Mouse (Mus musculus) lung, embryonic 14.5 days (tissue): ENCODE data around the gene Gjc1. TPM values are rescaled to one million over a fixed set of nuclear protein-coding genes. Genes with fewer than 3 reads are reported as not detected.
A peak's percentile ranks its signal among the peaks of the same experiment; 100 is the strongest.

ENCODE experiments used
- ATAC-seq: fragments of 200-750 bp; cut with Nextera tagmentation; 2 replicates; pipeline ENCODE4 v1.8.0; 2017; ENCODE audit warnings: mild to moderate bottlenecking, moderate TSS enrichment, moderate library complexity; ENCODE audit not compliant: insufficient read depth
- DNase-seq: peaks from one replicate; pipeline ENCODE4 v3.0.0-alpha.2; 2015
- H3K27ac ChIP-seq: fragments of 300-500 bp; sonication (generic); 2 replicates; pipeline ENCODE4 v1.5.1; 2014; ENCODE audit warnings: low read depth, mild to moderate bottlenecking, moderate library complexity
- H3K27me3 ChIP-seq: fragments of 300-500 bp; sonication (generic); 2 replicates; pipeline ENCODE4 v1.6.1; 2014; ENCODE audit warnings: low read length, control low read depth; ENCODE audit not compliant: insufficient read depth
- H3K36me3 ChIP-seq: fragments of 300-500 bp; sonication (generic); 2 replicates; pipeline ENCODE4 v1.6.1; 2014; ENCODE audit warnings: control low read depth; ENCODE audit not compliant: insufficient read depth
- H3K4me1 ChIP-seq: fragments of 300-500 bp; sonication (generic); 2 replicates; pipeline ENCODE4 v1.6.1; 2014; ENCODE audit warnings: antibody characterized with exemption, control low read depth; ENCODE audit not compliant: insufficient read depth
- H3K4me2 ChIP-seq: fragments of 300-500 bp; sonication (generic); 2 replicates; pipeline ENCODE4 v1.6.1; 2014; ENCODE audit warnings: mild to moderate bottlenecking
- H3K4me3 ChIP-seq: fragments of 300-500 bp; sonication (generic); 2 replicates; pipeline ENCODE4 v1.5.1; 2014; ENCODE audit warnings: low read depth, low read length
- H3K9ac ChIP-seq: fragments of 300-500 bp; sonication (generic); 2 replicates; pipeline ENCODE4 v1.6.1; 2014
- H3K9me3 ChIP-seq: fragments of 300-500 bp; sonication (generic); 2 replicates; pipeline ENCODE4 v1.6.1; 2016; ENCODE audit warnings: low read depth, low read length, control low read depth
- CTCF ChIP-seq: IDR thresholded peaks from 2 replicates; pipeline ENCODE4 v1.5.1; 2016; ENCODE audit warnings: antibody characterized with exemption, low read depth
- WGBS: fragments of 180-500 bp; shearing (Covaris S2); extraction: QIAGEN DNeasy Blood & Tissue Kit; methylation state at CpG from one replicate; pipeline ENCODE4 v1.1.7; 2014; 5-methylcytosine and 5-hydroxymethylcytosine counted together
- polyA plus RNA-seq: library from polyadenylated mRNA; unstranded; fragments of >200 nt; fragmentation: Nextera tagmentation; extraction: Ambion mirVana; gene quantifications from 2 replicates; pipeline ENCODE4 v1.2.1, GENCODE M21; 2014

The Gjc1 gene
- 78.1 and 80.7 TPM in 2 replicates for polyA plus RNA-seq

- Histone ChIP-seq H3K27me3 (no peaks in the 10 kb centered on the region), H3K4me3 (peak within 1 kb of the TSS; percentile 91), H3K4me2 (peak within 1 kb of the TSS; percentile 75), H3K9me3 (no peaks in the 10 kb centered on the region), H3K27ac (peak within 1 kb of the TSS; percentile 99), H3K9ac (peak within 1 kb of the TSS; percentile 99), H3K36me3 (no peaks in the 10 kb centered on the region), H3K4me1 (peaks cover 14% of the 10 kb centered on the region; the same call in 1 of the 2 replicates)
- DNase-seq: peak; percentile 89
- under 1% methylated on average over 74 of the region's 97 CpGs for WGBS
- ATAC-seq: peak; percentile 90
- TF ChIP-seq CTCF: peak; percentile 50
Observed at GRCm38 (mm10) chr11:102819021-102819782, at the start of gene Gjc1. Gjc1 (minus strand) TSS chr11:102819700.

GRCm38 (mm10) chr11:102864272-102864671, 44.8 kb upstream of the Gjc1 start:
- DNase-seq (peak; percentile 95), ATAC-seq (no peak)
- Histone ChIP-seq H3K36me3 (peaks cover 93% of the 10 kb centered on the region), H3K4me3 (no peak overlapping the region), H3K4me1 (no peaks in the 10 kb centered on the region), H3K27me3 (no peaks in the 10 kb centered on the region), H3K9me3 (no peaks in the 10 kb centered on the region), H3K27ac (no peak overlapping the region), H3K4me2 (no peak overlapping the region), H3K9ac (no peak overlapping the region)
- WGBS: 26% methylated on average over 4 of the region's 4 CpGs
- TF ChIP-seq CTCF: peak; percentile 73

- Histone ChIP-seq H3K27ac (no peak overlapping the region), H3K4me2 (no peak overlapping the region), H3K9me3 (no peaks in the 10 kb centered on the region), H3K27me3 (no peaks in the 10 kb centered on the region), H3K4me3 (no peak overlapping the region), H3K9ac (no peak overlapping the region), H3K4me1 (no peaks in the 10 kb centered on the region), H3K36me3 (peaks cover 87% of the 10 kb centered on the region)
- ATAC-seq: no peak
- TF ChIP-seq CTCF: no peak
- DNase-seq: no peak
- WGBS: 87% methylated on average over 8 of the region's 8 CpGs
Observed at GRCm38 (mm10) chr11:102859933-102860332, 40.4 kb upstream of the Gjc1 start.

- 91% methylated on average over 11 of the region's 11 CpGs for WGBS
- no peak overlapping the region for H3K27ac ChIP-seq
Observed at GRCm38 (mm10) chr11:102858951-102859350, 39.5 kb upstream of the Gjc1 start.

GRCm38 (mm10) chr11:102855941-102856340, 36.4 kb upstream of the Gjc1 start:
- ATAC-seq: no peak
- H3K36me3 ChIP-seq: peaks cover 87% of the 10 kb centered on the region
- no peak overlapping the region for H3K4me2 ChIP-seq
- TF ChIP-seq CTCF: no peak
- H3K4me1 ChIP-seq: no peaks in the 10 kb centered on the region
- no peaks in the 10 kb centered on the region for H3K9me3 ChIP-seq
- no peak overlapping the region for H3K9ac ChIP-seq
- WGBS: 71% methylated on average over 6 of the region's 6 CpGs
- no peak for DNase-seq
- H3K27me3 ChIP-seq: no peaks in the 10 kb centered on the region
- no peak overlapping the region for H3K4me3 ChIP-seq
- H3K27ac ChIP-seq: no peak overlapping the region

More at GRCm38 (mm10) chr11:102858951-102859350, 39.5 kb upstream of the Gjc1 start:
- H3K9ac ChIP-seq: no peak overlapping the region
- H3K36me3 ChIP-seq: peaks cover 88% of the 10 kb centered on the region
- no peak overlapping the region for H3K4me3 ChIP-seq
- no peaks in the 10 kb centered on the region for H3K4me1 ChIP-seq
- TF ChIP-seq CTCF: no peak
- H3K4me2 ChIP-seq: no peak overlapping the region
- H3K27me3 ChIP-seq: no peaks in the 10 kb centered on the region
- DNase-seq (no peak), ATAC-seq (no peak)
- H3K9me3 ChIP-seq: no peaks in the 10 kb centered on the region

GRCm38 (mm10) chr11:102853760-102854159, 34.3 kb upstream of the Gjc1 start:
- H3K27me3 ChIP-seq: no peaks in the 10 kb centered on the region
- no peak overlapping the region for H3K27ac ChIP-seq
- H3K4me2 ChIP-seq: no peak overlapping the region
- no peak overlapping the region for H3K4me3 ChIP-seq
- peaks cover 87% of the 10 kb centered on the region for H3K36me3 ChIP-seq
- TF ChIP-seq CTCF: peak; percentile 42
- H3K4me1 ChIP-seq: no peaks in the 10 kb centered on the region
- no peaks in the 10 kb centered on the region for H3K9me3 ChIP-seq
- DNase-seq: peak; percentile 35
- no peak overlapping the region for H3K9ac ChIP-seq
- no peak for ATAC-seq

GRCm38 (mm10) chr11:102851883-102852282, 32.4 kb upstream of the Gjc1 start:
- no peak overlapping the region for H3K4me3 ChIP-seq

More at GRCm38 (mm10) chr11:102851883-102852282, 32.4 kb upstream of the Gjc1 start:
- Histone ChIP-seq H3K9me3 (no peaks in the 10 kb centered on the region), H3K9ac (no peak overlapping the region), H3K36me3 (peaks cover 87% of the 10 kb centered on the region), H3K4me1 (no peaks in the 10 kb centered on the region), H3K4me2 (no peak overlapping the region), H3K27me3 (no peaks in the 10 kb centered on the region), H3K27ac (no peak overlapping the region)
- 61% methylated on average over 5 of the region's 5 CpGs for WGBS
- DNase-seq: peak; percentile 78
- peak; percentile 44; the same call in 1 of the 2 replicates for ATAC-seq
- peak; percentile 73 for TF ChIP-seq CTCF
